Mouse (Mus musculus): Measurements from ENCODE around the gene Qrsl1. TPM values are rescaled to one million over a fixed set of nuclear protein-coding genes. Genes with fewer than 3 reads are reported as not detected.

Gene Qrsl1
- polyA plus RNA-seq, 1 experiment from 2014 or later: 28.9 TPM

DNA sequence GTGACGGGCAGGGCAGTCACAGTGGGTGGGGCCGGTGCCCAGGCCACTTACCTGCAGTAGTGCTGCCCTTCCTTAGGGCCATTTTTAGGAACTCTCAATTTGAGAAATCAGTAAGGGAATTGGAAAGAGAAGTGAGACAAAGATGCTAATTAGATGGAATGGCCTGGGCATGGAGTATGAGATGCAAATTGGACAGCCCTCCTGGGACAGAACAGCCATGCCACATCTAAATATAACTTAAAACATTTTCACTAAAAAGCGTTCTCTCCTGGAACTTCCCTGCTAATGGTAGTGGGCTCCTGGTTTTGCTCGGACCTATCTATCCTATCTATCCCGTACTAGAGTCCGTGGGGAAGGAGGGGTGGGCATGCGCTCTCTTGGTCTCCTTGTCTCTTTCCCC, 3.3 kb downstream of the Qrsl1 start:
- no peak for ATAC-seq (replicated peaks; ENCODE audit: insufficient number of reproducible peaks, low FRiP score, low TSS enrichment)
- Histone ChIP-seq H3K4me3 (ENCODE audit: low read depth, low read length) (no peak overlapping the region), H3K9me3 (replicated peaks; ENCODE audit: control insufficient read depth, low read length) (no peaks in the 10 kb centered on the region), H3K4me1 (ENCODE audit: control insufficient read depth, insufficient read depth, low read length) (0 out of 2 replicates have a peak, but pooled peaks cover 5% of the 10 kb centered on the region), H3K27me3 (ENCODE audit: control insufficient read depth, insufficient read depth, low read length) (no peaks in the 10 kb centered on the region), H3K27ac (ENCODE audit: low read depth, low read length) (no peak overlapping the region), H3K36me3 (ENCODE audit: control insufficient read depth, insufficient read depth, low read length) (no peaks in the 10 kb centered on the region), H3K9ac (ENCODE audit: low read depth, low read length) (no peak overlapping the region), H3K4me2 (no peak overlapping the region)
- 87% methylated on average over 7 of the region's 7 CpGs for WGBS (ENCODE audit: insufficient replicate concordance)

DNA sequence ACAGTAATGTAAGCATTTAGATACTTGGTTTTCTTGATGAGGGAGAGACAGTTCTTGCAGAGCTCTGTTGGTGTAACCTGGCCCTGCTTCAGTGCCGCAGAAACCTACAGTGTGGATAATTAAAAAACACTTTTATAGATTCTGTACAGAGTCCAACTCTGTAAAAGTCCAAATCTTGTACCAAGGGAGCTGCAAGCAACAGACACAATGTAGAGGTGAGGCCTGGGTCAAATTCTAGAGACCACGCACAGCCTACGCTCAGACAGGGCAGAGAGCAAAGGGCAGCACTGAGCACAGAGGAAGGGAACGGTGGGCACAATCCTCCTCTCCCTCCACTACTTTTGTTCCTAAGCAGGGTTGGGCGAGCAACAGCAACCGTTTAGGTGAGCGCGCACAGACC, 5.5 kb downstream of the Qrsl1 start:
- Histone ChIP-seq H3K4me1 (ENCODE audit: control insufficient read depth, insufficient read depth, low read length) (0 out of 2 replicates have a peak, but pooled peaks cover 2% of the 10 kb centered on the region), H3K4me2 (no peak overlapping the region), H3K36me3 (ENCODE audit: control insufficient read depth, insufficient read depth, low read length) (no peaks in the 10 kb centered on the region; the same call in 1 of the 2 replicates), H3K27ac (ENCODE audit: low read depth, low read length) (no peak overlapping the region), H3K27me3 (ENCODE audit: control insufficient read depth, insufficient read depth, low read length) (no peaks in the 10 kb centered on the region), H3K9ac (ENCODE audit: low read depth, low read length) (no peak overlapping the region), H3K4me3 (ENCODE audit: low read depth, low read length) (no peak overlapping the region), H3K9me3 (replicated peaks; ENCODE audit: control insufficient read depth, low read length) (no peaks in the 10 kb centered on the region)
- WGBS (ENCODE audit: insufficient replicate concordance): 94% methylated on average over 8 of the region's 8 CpGs
- ATAC-seq (replicated peaks; ENCODE audit: insufficient number of reproducible peaks, low FRiP score, low TSS enrichment): no peak

DNA sequence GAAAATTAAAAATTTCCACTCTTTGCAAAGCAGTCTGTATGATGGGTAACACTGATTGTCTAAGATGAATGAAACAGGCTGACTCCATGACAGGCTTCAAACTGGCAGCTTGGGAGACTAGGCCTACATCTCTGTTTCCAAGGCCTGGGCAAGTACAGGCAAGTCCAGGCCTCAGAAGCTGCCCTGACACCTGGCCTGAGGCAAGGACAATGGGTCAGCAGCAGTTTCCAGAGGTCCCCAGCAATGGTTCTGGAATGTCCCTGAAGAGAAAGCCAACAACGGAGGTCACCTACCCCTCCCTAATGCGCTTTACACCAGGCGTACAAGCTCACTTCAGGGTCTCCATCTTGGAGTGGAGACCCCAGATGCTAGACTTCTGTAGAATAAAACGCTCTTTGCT, 8.6 kb downstream of the Qrsl1 start:
- Histone ChIP-seq H3K27ac (ENCODE audit: low read depth, low read length) (no peak overlapping the region), H3K4me2 (no peak overlapping the region), H3K27me3 (ENCODE audit: control insufficient read depth, insufficient read depth, low read length) (no peaks in the 10 kb centered on the region), H3K4me3 (ENCODE audit: low read depth, low read length) (no peak overlapping the region), H3K9me3 (replicated peaks; ENCODE audit: control insufficient read depth, low read length) (no peaks in the 10 kb centered on the region), H3K36me3 (ENCODE audit: control insufficient read depth, insufficient read depth, low read length) (peaks cover 4% of the 10 kb centered on the region; the same call in 1 of the 2 replicates), H3K4me1 (ENCODE audit: control insufficient read depth, insufficient read depth, low read length) (no peaks in the 10 kb centered on the region), H3K9ac (ENCODE audit: low read depth, low read length) (no peak overlapping the region)
- no peak for ATAC-seq (replicated peaks; ENCODE audit: insufficient number of reproducible peaks, low FRiP score, low TSS enrichment)
- 92% methylated on average over 4 of the region's 4 CpGs for WGBS (ENCODE audit: insufficient replicate concordance)

DNA sequence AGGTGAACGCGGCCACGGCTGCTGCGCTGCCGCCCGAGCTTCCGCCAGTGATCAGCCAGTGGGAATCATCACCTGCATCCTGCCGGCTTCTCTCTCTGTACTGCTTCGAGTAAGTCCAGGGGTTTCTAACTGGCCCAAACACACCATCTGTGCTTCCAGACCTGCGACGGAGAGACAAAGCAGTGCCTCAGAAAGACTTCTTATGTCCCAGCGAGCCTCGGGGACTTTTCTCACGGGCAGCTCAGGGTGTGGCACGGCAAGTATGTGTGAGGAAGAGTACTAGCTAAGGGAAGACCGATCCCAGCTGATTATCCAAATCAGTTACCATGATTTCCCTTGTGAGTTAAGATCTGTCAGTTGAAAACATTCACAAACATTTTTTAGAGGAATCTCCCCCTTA, 12.6 kb downstream of the Qrsl1 start:
- Histone ChIP-seq H3K27me3 (ENCODE audit: control insufficient read depth, insufficient read depth, low read length) (no peaks in the 10 kb centered on the region), H3K27ac (ENCODE audit: low read depth, low read length) (no peak overlapping the region), H3K9ac (ENCODE audit: low read depth, low read length) (no peak overlapping the region), H3K9me3 (replicated peaks; ENCODE audit: control insufficient read depth, low read length) (no peaks in the 10 kb centered on the region), H3K36me3 (ENCODE audit: control insufficient read depth, insufficient read depth, low read length) (peaks cover 6% of the 10 kb centered on the region; the same call in 1 of the 2 replicates), H3K4me2 (no peak overlapping the region), H3K4me1 (ENCODE audit: control insufficient read depth, insufficient read depth, low read length) (no peaks in the 10 kb centered on the region), H3K4me3 (ENCODE audit: low read depth, low read length) (no peak overlapping the region)
- WGBS (ENCODE audit: insufficient replicate concordance): 91% methylated on average over 16 of the region's 16 CpGs
- no peak for ATAC-seq (replicated peaks; ENCODE audit: insufficient number of reproducible peaks, low FRiP score, low TSS enrichment)

DNA sequence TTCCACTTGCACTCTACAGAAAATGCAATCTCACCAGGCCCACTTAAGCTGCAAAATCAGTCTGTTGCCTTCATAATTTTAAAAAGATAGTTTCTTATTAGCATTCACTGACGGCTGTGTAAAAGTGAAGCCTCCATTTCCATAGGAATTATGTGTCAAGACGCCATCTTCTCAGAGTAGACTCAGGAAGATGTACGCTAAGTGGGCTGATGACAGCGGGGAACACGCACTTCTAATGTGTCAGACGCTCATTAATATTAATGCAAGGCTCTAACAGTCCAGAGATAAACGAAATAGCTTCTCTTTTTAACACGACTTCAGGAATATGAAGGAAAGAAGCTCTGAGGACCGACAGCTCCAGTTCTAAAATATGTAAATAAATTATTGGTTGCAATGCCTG, 13.9 kb downstream of the Qrsl1 start:
- peaks cover 6% of the 10 kb centered on the region; the same call in 1 of the 2 replicates for H3K36me3 ChIP-seq (ENCODE audit: control insufficient read depth, insufficient read depth, low read length)

DNA sequence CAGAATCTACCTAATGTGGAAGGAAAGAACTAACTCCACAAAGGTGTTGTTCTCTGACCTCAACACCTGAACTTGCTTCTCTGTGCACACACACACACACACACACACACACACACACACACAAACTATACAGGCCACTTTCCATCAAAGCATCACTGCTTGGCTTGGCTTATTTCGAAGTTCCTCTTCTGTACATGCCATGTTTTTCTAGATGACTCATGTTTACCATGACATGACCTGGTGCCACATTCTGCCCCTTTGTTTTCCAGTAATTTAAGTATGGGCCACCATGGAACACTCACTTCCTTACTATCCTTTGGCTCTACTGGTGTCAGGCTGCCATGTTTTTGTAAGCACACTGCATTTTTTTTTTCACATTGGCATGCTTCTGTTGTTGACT, 30.1 kb downstream of the Qrsl1 start:
- Histone ChIP-seq H3K9me3 (replicated peaks; ENCODE audit: control insufficient read depth, low read length) (no peaks in the 10 kb centered on the region), H3K9ac (ENCODE audit: low read depth, low read length) (no peak overlapping the region), H3K4me2 (no peak overlapping the region), H3K36me3 (ENCODE audit: control insufficient read depth, insufficient read depth, low read length) (peaks cover 7% of the 10 kb centered on the region; the same call in 1 of the 2 replicates), H3K4me1 (ENCODE audit: control insufficient read depth, insufficient read depth, low read length) (no peaks in the 10 kb centered on the region), H3K27me3 (ENCODE audit: control insufficient read depth, insufficient read depth, low read length) (no peaks in the 10 kb centered on the region), H3K4me3 (ENCODE audit: low read depth, low read length) (no peak overlapping the region), H3K27ac (ENCODE audit: low read depth, low read length) (no peak overlapping the region)
- ATAC-seq (replicated peaks; ENCODE audit: insufficient number of reproducible peaks, low FRiP score, low TSS enrichment): no peak
- 65% methylated on average over 1 of the region's 1 CpGs for WGBS (ENCODE audit: insufficient replicate concordance)

More for the DNA sequence above, 13.9 kb downstream of the Qrsl1 start:
- H3K4me3 ChIP-seq (ENCODE audit: low read depth, low read length): no peak overlapping the region
- no peaks in the 10 kb centered on the region for H3K9me3 ChIP-seq (replicated peaks; ENCODE audit: control insufficient read depth, low read length)
- no peak overlapping the region for H3K27ac ChIP-seq (ENCODE audit: low read depth, low read length)
- no peak overlapping the region for H3K4me2 ChIP-seq
- H3K4me1 ChIP-seq (ENCODE audit: control insufficient read depth, insufficient read depth, low read length): no peaks in the 10 kb centered on the region
- no peak for ATAC-seq (replicated peaks; ENCODE audit: insufficient number of reproducible peaks, low FRiP score, low TSS enrichment)
- no peak overlapping the region for H3K9ac ChIP-seq (ENCODE audit: low read depth, low read length)
- 90% methylated on average over 9 of the region's 9 CpGs for WGBS (ENCODE audit: insufficient replicate concordance)
- no peaks in the 10 kb centered on the region for H3K27me3 ChIP-seq (ENCODE audit: control insufficient read depth, insufficient read depth, low read length)

DNA sequence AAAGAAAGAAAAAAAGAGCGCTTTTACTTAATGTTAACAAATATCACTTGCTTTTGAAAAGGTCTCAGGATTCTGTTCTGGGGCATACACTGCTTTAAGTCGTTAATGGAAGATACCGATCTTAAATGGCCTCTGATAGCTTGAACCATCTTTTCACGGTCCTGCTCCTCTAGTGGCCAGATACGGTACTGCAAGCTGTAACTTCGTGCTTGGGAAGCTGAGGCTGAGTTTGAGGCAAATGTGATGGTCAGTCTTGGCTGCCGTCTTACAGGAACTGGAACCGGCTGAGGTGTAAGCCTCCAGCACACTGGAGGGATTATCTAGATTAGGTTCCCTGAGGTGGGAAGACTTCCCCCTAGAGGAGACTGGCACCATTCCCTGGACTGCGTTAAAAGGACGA, 30.8 kb downstream of the Qrsl1 start:
- Histone ChIP-seq H3K4me1 (ENCODE audit: control insufficient read depth, insufficient read depth, low read length) (no peaks in the 10 kb centered on the region), H3K27ac (ENCODE audit: low read depth, low read length) (no peak overlapping the region), H3K36me3 (ENCODE audit: control insufficient read depth, insufficient read depth, low read length) (0 out of 2 replicates have a peak, but pooled peaks cover 3% of the 10 kb centered on the region), H3K4me2 (no peak overlapping the region), H3K4me3 (ENCODE audit: low read depth, low read length) (no peak overlapping the region), H3K9me3 (replicated peaks; ENCODE audit: control insufficient read depth, low read length) (no peaks in the 10 kb centered on the region), H3K27me3 (ENCODE audit: control insufficient read depth, insufficient read depth, low read length) (no peaks in the 10 kb centered on the region), H3K9ac (ENCODE audit: low read depth, low read length) (no peak overlapping the region)
- ATAC-seq (replicated peaks; ENCODE audit: insufficient number of reproducible peaks, low FRiP score, low TSS enrichment): no peak
- WGBS (ENCODE audit: insufficient replicate concordance): 65% methylated on average over 10 of the region's 10 CpGs

DNA sequence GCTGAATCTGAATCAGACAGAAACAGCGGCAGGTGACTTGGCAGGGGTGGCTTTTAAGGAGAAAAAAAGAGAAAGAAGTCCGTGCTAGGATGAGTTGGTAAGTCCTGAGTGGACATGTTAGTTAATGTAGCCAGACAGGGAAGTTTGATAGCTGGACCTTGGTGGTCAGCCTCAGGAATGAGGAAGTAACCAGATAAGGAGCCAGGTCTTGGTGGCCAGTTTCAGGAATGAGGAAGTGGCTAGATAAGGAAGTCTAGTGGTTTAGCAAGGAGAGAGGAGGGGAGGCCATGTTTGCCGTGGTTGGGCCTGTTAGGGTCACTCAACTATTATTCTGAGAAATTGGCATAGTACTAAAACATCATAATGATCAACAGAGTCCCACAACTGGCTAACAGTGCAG, 45.2 kb downstream of the Qrsl1 start:
- no peak overlapping the region for H3K4me3 ChIP-seq (ENCODE audit: low read depth, low read length)
- no peaks in the 10 kb centered on the region for H3K36me3 ChIP-seq (ENCODE audit: control insufficient read depth, insufficient read depth, low read length)
- no peaks in the 10 kb centered on the region for H3K27me3 ChIP-seq (ENCODE audit: control insufficient read depth, insufficient read depth, low read length)
- ATAC-seq (replicated peaks; ENCODE audit: insufficient number of reproducible peaks, low FRiP score, low TSS enrichment): no peak
- H3K9me3 ChIP-seq (replicated peaks; ENCODE audit: control insufficient read depth, low read length): no peaks in the 10 kb centered on the region
- no peak overlapping the region for H3K4me2 ChIP-seq
- H3K9ac ChIP-seq (ENCODE audit: low read depth, low read length): no peak overlapping the region
- 60% methylated on average over 3 of the region's 3 CpGs for WGBS (ENCODE audit: insufficient replicate concordance)
- no peak overlapping the region for H3K27ac ChIP-seq (ENCODE audit: low read depth, low read length)
- H3K4me1 ChIP-seq (ENCODE audit: control insufficient read depth, insufficient read depth, low read length): no peaks in the 10 kb centered on the region

DNA sequence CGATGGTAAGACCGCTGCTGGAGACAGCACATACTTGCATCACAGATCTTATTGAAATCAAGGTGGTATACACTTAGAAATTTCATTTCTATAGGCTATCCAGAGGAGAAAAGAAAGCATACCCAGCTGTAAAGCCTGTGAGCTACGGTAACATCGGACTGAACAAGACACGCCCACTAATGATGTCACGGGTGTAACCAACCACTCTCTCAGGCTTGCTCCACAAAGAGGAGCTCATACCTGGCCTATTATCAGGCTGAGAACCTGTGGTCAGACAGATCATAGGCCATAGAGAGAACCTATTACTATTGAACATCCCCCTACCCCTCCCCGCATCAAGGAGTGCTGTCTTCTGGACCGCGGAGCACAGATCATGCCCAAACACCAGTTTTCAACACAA, 45.6 kb downstream of the Qrsl1 start:
- Histone ChIP-seq H3K36me3 (ENCODE audit: control insufficient read depth, insufficient read depth, low read length) (no peaks in the 10 kb centered on the region), H3K4me3 (ENCODE audit: low read depth, low read length) (no peak overlapping the region), H3K4me2 (no peak overlapping the region), H3K4me1 (ENCODE audit: control insufficient read depth, insufficient read depth, low read length) (no peaks in the 10 kb centered on the region), H3K27me3 (ENCODE audit: control insufficient read depth, insufficient read depth, low read length) (no peaks in the 10 kb centered on the region), H3K9ac (ENCODE audit: low read depth, low read length) (no peak overlapping the region), H3K9me3 (replicated peaks; ENCODE audit: control insufficient read depth, low read length) (no peaks in the 10 kb centered on the region), H3K27ac (ENCODE audit: low read depth, low read length) (no peak overlapping the region)
- WGBS (ENCODE audit: insufficient replicate concordance): 89% methylated on average over 9 of the region's 9 CpGs
- ATAC-seq (replicated peaks; ENCODE audit: insufficient number of reproducible peaks, low FRiP score, low TSS enrichment): no peak
